20 mouse cellular contexts compared by ENCODE assay signal in genomic region chr9:116411067-116411466, GRCm38 (mm10).
DNase-seq lines count a peak whose midpoint lies in the region; ATAC-seq and TF ChIP-seq lines count a peak whose summit lies in the region.
"Had no signal": no experiment of that assay in that cellular context is flagged by ENCODE, and none has a peak within 500 bp of the region (broad histone marks: within the 10 kb centered on the region; RNA-seq: fewer than 3 reads in every experiment).

No protein-coding gene starts in this region.

- TF ChIP-seq POLR2A in kidney, adult 2 months (IDR thresholded peaks at IDR 0.05; ENCODE audit: low read depth, low read length): no peak

- DNase-seq in kidney, adult 2 months: peak; percentile 25
- no peak for DNase-seq in kidney, adult 18-20 months
- DNase-seq in heart, adult 9 months (ENCODE audit: low spot score in 2 of 2): peak; percentile 33 to 76
- peak; percentile 27 for DNase-seq in heart, postnatal 25 days (ENCODE audit: low spot score)
- no peak for DNase-seq in ovary, postnatal 36 days (ENCODE audit: low spot score)
- DNase-seq in lung, postnatal 4 days: no peak
- DNase-seq: cerebellum, adult 18-20 months; cerebellum, postnatal 36 days; forebrain, postnatal 0 days; retina, postnatal 1 day; thymus, postnatal 4 days had no signal

- TF ChIP-seq CTCF in kidney, adult 2 months (conservative IDR thresholded peaks at IDR 0.05; ENCODE audit: insufficient read depth, insufficient read length, low read depth, low read length): no peak

- H3K36me3 ChIP-seq in kidney, adult 2 months (ENCODE audit: control insufficient read depth, insufficient read depth, low read length): no peaks in the 10 kb centered on the region
- H3K36me3 ChIP-seq: hindbrain, embryonic 15.5 days; limb, embryonic 12.5 days had no signal

- no peak overlapping the region for H3K27ac ChIP-seq in kidney, adult 2 months (ENCODE audit: insufficient read depth, low read depth, low read length)
- H3K27ac ChIP-seq: hindbrain, embryonic 15.5 days; kidney, postnatal 0 days; left cerebral cortex, adult 2 months; limb, embryonic 12.5 days; liver, embryonic 14.5 days had no signal

- ATAC-seq in megakaryocyte-erythroid progenitor cell, adult 5-6 weeks (replicated peaks; ENCODE audit: low FRiP score, low TSS enrichment, poor library complexity, severe bottlenecking): 0 out of 2 replicates have a peak, but pooled peaks have one; percentile 14
- ATAC-seq: activated CD4-positive, CD25-positive, alpha-beta regulatory T cell, adult 4 months; forebrain, postnatal 0 days; lung, postnatal 0 days; Patski had no signal

- no peaks in the 10 kb centered on the region for H3K4me1 ChIP-seq in kidney, adult 2 months (ENCODE audit: control insufficient read depth, insufficient read depth, low read length)
- H3K4me1 ChIP-seq: hindbrain, embryonic 15.5 days had no signal

- intact Hi-C loops in heart, postnatal 25 days (cut with DNase I): no loop called here

- H3K27me3 ChIP-seq in kidney, adult 2 months (replicated peaks; ENCODE audit: control insufficient read depth, insufficient read depth, low read length): no peaks in the 10 kb centered on the region
- H3K27me3 ChIP-seq: hindbrain, embryonic 15.5 days; limb, embryonic 12.5 days; Patski had no signal

- 67% methylated on average over 5 of the region's 5 CpGs for WGBS in kidney, adult 2 months

- H3K4me3 ChIP-seq in kidney, adult 2 months (ENCODE audit: insufficient read depth, low read depth, low read length): no peak overlapping the region
- H3K4me3 ChIP-seq: hindbrain, embryonic 15.5 days; left cerebral cortex, adult 2 months; limb, embryonic 12.5 days had no signal

Comparison
In these comparisons a context has a peak if more than half of its experiments do, and no peak if none do; other contexts are left out.
1. DNase-seq: peak in kidney, adult 2 months (single experiment), heart, adult 9 months (2 of 2) and heart, postnatal 25 days (single experiment); none in kidney, adult 18-20 months (single experiment), ovary, postnatal 36 days (single experiment) and lung, postnatal 4 days (0 of 2).